Mouse (Mus musculus): Measurements from ENCODE around the gene Pcp4.

- TF ChIP-seq CTCF (IDR thresholded peaks at IDR 0.05; ENCODE audit: low read depth, low read length) (no peak), POLR2A (IDR thresholded peaks at IDR 0.05; ENCODE audit: extremely low read depth, insufficient read depth, low read length) (no peak)
Measured at GRCm38 (mm10) chr16:96472361-96472760, 5.0 kb downstream of the Pcp4 start.

Data from liver, adult 2 months (tissue).